Mouse (Mus musculus): ENCODE data around the gene Hspb2. TPM values are rescaled to one million over a fixed set of nuclear protein-coding genes. Genes with fewer than 3 reads are reported as not detected.

The Hspb2 gene
- total RNA-seq (2021) = 100 to 1,000 TPM; 132 to 137 TPM

GRCm38 (mm10) chr9:50752054-50752602 lies at the start of gene Hspb2:
TSS of gene Hspb2 (minus strand) at chr9:50752354.
- intact Hi-C loops (cut with DNase I) = no loop called here

GRCm38 (mm10) chr9:50800985-50801384 lies 48.8 kb upstream of the Hspb2 start:
- DNase-seq = peak; percentile 17 to 26
- intact Hi-C loops (cut with DNase I) = loop anchor here (1.0 to 2.0 kb wide), 3 partner anchors 208 to 352 kb away; partner anchors contain the start of gene Sik2

More at GRCm38 (mm10) chr9:50752054-50752602, at the start of gene Hspb2:
- peak; percentile 46 to 71 for DNase-seq

DNA sequence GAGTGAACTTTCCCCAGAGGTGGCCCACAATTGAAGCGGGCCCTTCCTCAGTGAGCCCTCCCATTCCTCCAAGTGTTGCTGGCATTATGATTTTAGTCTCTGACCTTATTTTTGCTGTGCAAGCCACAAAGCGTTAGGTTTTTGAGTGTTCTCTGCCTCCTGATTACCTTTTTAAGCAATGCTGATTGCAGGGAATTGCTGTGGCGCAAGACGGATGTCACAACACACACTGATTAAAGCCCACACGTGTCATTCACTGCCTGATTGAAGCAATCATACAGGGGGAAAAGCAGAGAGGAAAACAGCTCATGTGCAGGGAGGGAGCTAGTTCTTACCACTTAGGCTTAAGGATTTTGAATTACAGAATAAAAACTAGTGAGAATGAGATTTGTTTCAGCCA lies 46.2 kb upstream of the Hspb2 start:
- DNase-seq = no peak
- intact Hi-C loops (cut with DNase I) = no loop called here

DNA sequence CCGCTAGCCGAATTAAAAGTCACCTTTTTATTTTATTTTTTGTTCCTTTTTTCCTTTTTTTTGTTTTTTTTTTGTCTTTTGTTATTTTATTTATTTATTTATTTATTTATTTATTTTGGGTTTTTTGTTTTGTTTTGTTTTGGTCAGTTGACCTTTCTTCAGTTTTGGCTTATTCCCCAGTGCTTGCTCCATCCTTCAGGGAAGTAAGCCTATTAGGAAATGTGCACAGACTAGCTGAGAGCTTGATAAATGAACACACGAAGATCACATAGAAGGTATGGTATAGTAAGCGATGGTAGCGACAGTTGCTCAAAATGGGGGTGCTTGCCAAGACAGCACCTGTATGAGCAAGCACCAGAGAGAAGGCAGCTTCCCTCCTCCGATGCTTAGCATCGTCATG lies 45.5 kb upstream of the Hspb2 start:
- intact Hi-C loops (cut with DNase I) = no loop called here
- no peak for DNase-seq

- intact Hi-C loops (cut with DNase I) = no loop called here
- no peak for DNase-seq
Observed at GRCm38 (mm10) chr9:50796776-50797175, 44.6 kb upstream of the Hspb2 start.

DNA sequence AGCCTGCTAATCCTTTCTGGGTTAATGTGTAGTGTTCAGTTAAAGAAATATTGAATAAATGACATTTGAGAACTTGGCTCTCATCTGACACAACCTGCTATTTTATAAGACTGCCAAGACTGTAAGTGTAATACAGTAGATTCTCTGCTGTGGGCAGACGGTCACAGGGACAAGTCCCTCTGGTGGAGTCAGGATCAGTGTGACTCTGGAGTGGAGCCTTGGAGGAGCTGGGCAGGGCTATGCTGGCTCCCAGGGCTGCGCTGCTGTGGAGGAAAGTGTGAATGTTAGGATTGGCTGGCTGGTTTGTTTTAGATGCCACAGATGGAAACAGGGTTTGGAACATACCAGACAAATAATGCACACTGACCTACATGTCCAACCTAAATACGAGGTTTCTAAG lies 43.1 kb upstream of the Hspb2 start:
- intact Hi-C loops (cut with DNase I) = no loop called here
- DNase-seq = no peak

- peak in 1 of 2 experiments; percentile 41 for DNase-seq
- intact Hi-C loops (cut with DNase I) = no loop called here
Observed at GRCm38 (mm10) chr9:50782155-50782554, 30.0 kb upstream of the Hspb2 start.

GRCm38 (mm10) chr9:50776162-50776760 lies 24.1 kb upstream of the Hspb2 start:
- intact Hi-C loops (cut with DNase I) = no loop called here
- DNase-seq = no peak

DNA sequence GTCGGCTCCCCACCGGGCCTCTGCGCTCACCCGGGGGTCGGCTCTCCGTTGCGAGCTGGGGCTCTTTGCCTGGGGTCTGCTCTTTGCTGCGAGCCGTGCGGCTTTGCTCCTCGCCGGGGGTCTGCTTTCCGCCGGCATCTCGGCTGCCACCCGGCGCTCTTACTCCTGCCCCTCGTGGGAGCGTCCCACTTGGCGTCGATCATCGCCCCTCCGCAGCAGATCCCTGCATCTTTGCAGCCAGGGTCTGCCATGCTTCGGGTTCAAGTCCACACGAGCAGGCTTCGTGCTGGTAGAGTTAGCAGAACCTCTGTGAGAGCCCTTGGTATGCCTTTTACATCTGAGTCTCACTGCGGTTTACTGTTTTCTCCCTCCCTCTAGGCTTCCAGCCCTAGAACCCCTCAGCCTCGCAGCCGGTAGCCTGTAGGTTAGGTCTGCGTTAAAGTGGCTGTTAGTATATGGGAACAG lies 23.5 kb upstream of the Hspb2 start:
- peak in 1 of 2 experiments; percentile 15 for DNase-seq
- intact Hi-C loops (cut with DNase I) = no loop called here

DNA sequence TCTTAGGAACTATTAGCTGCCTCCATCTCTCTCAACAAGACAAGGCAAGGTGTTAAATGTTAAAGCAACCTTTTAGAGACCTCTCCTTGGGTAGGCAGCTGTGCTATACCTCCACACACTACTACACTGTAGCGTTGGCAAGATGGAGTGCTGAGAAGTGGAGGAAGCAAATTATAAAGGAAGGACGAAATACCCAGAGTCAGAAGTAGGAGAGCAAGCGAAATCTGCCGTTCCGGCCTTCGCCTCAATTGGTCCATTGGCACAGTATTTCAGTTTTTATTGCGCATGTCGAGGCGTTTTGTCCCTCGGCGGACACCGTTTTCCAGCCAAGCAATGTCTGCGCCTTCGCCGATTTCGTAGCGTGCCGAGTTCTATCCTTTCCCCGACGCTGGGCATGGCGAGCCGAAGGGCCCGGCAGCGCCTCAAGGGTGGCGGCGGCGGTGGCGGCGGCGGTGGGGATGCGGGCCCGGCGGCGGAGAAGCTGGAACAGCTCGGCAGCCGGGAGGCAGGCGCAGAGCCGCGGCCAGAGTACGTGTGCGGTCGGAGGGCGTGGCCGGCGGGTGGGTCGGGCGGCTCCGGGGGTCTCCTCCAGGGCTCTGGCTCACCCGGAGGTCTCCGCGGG lies 22.9 kb upstream of the Hspb2 start, which contains the start of the genes Alg9 and 1110032A03Rik:
Alg9 (plus strand) TSS at position 29 of the 622 bp plus-strand sequence.
1110032A03Rik (minus strand) TSS at position 530 of the 622 bp plus-strand sequence.
- peak; percentile 91 to 93 for DNase-seq
- intact Hi-C loops (cut with DNase I) = no loop called here

DNA sequence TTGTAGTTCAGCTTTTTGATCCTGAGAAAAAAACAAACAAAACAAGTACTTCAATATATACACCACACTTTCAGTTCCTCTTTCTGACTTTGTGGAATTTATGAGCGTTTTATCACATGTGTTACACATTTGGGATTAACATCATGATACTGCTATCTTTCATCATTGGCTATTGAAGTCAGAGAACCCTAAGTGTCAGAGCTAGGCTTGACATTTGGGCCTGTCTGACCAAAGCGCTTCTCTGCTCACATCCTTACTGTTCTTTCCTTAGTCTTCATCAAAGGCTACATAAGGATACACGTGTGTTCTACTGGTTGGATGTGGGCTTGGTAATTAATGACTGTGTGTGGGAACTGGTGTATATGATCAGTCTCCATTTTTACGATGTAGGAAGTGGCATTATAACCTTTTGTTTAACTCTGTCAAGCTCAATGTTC lies 21.9 kb upstream of the Hspb2 start:
- intact Hi-C loops (cut with DNase I) = no loop called here
- no peak for DNase-seq

GRCm38 (mm10) chr9:50770011-50770410 lies 17.9 kb upstream of the Hspb2 start:
- DNase-seq = no peak
- intact Hi-C loops (cut with DNase I) = no loop called here

- intact Hi-C loops (cut with DNase I) = loop anchor here (2.0 to 10.0 kb wide), 5 partner anchors 41 to 324 kb away; partner anchors contain the start of genes Dlat, Nkapd1 and Pih1d2
- peak; percentile 97 to 99 for DNase-seq
Observed at GRCm38 (mm10) chr9:50768107-50769002, 16.2 kb upstream of the Hspb2 start, which contains the start of gene Fdxacb1. TSS of gene Fdxacb1 (plus strand) at chr9:50768236.

DNA sequence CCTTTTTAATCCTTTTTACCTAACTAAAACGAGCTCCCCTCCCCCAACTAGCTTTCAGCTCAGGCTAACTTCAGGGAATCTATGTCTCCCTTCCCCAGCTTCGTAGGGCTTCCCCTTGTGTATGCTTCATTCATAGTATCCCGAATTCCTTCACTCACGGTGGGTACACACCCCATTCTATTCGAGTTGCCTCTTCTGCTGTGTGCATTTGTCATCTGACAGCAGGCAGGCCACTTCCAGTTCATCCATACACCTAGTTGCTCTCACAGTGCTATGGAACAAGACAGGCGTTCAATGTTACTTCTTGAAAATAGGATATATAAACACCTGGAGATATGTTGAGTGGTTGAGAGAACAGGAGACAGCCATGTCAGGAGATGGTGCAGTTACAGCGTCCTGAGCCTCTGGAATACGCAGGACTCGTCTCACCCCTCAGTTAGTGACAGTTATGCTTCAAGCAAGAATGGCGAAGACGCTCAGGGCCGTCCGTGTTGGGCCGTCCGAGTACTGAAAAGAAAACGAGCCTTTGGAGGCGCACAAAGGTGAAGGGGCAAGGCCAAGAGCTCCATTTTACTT lies 15.5 kb upstream of the Hspb2 start:
- intact Hi-C loops (cut with DNase I) = loop anchor here (2.0 to 10.0 kb wide), 5 partner anchors 40 to 323 kb away; partner anchors contain the start of genes Dlat, Nkapd1 and Pih1d2
- no peak for DNase-seq

- no peak for DNase-seq
- intact Hi-C loops (cut with DNase I) = loop anchor here (10.0 kb wide), 1 partner anchor 319 kb away; no protein-coding TSS in a partner anchor
Observed at GRCm38 (mm10) chr9:50763331-50763730, 11.2 kb upstream of the Hspb2 start.

GRCm38 (mm10) chr9:50761520-50762243 lies 9.5 kb upstream of the Hspb2 start:
- DNase-seq = no peak

DNA sequence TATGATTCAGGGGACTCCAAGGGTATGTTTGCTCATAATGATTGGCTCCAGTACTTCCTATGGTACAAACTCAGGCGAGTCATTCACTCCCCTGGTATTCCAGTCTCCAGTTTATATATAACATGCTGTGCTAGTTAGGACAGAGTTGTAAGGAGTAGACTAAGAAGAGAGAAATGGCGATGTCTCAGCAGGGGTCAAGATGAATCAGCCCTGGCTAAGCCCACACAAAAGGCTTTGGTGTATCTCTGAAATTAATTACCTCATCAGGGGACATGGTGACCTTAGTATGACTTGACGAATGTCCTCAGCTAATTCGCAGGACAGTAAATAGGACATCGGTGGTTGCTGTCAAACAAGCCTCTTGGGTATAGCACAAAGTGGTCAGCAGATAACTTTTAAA lies 4.6 kb upstream of the Hspb2 start:
- intact Hi-C loops (cut with DNase I) = no loop called here
- DNase-seq = no peak

More at GRCm38 (mm10) chr9:50761520-50762243, 9.5 kb upstream of the Hspb2 start:
- intact Hi-C loops (cut with DNase I) = loop anchor here (10.0 kb wide), 1 partner anchor 317 kb away; no protein-coding TSS in a partner anchor

DNA sequence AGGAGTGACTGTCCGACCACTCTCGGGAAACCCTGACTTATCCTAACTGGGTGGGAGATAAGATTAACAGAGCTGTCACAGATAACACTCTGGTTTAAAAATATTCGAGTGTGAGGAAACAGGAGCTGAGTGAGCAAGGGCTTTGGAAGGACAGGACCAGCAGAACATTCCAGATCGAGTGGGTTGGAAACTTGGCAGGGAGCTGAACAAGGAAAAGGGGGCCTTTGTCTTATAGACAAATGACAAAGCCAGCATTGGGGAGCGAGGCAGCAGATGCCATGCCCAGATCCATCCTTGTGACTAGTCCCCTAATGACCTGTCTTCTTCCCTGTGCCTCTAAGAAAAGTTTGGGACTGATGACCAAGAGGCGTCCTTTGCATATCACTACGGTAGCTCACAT lies 1.8 kb upstream of the Hspb2 start:
- intact Hi-C loops (cut with DNase I) = no loop called here
- peak in 1 of 2 experiments; percentile 32 for DNase-seq
